Mouse (Mus musculus): ENCODE data around the gene Yju2. TPM values are rescaled to one million over a fixed set of nuclear protein-coding genes. Genes with fewer than 3 reads are reported as not detected.

Gene Yju2
- polyA plus RNA-seq, 1 experiment: 9.5 TPM

GRCm38 (mm10) chr17:55958584-55958886 is 364 bp upstream of the Yju2 start:
- DNase-seq: no peak
- H3K4me1 ChIP-seq (ENCODE audit: control insufficient read depth, insufficient read depth, low read length): peaks cover 2% of the 10 kb centered on the region; the same call in 1 of the 2 replicates
- H3K4me3 ChIP-seq (replicated peaks; ENCODE audit: extremely low read depth, low read depth, low read length): no peak overlapping the region
- 31% methylated on average over 2 of the region's 2 CpGs for WGBS
- no peak for TF ChIP-seq POLR2A (IDR thresholded peaks at IDR 0.05; ENCODE audit: borderline replicate concordance, extremely low read depth, low read depth, low read length)
- no peak for TF ChIP-seq CTCF (IDR thresholded peaks at IDR 0.05; ENCODE audit: insufficient read depth, low read length)

GRCm38 (mm10) chr17:55959946-55960740 is 1.2 kb downstream of the Yju2 start:
- H3K4me3 ChIP-seq (replicated peaks; ENCODE audit: extremely low read depth, low read depth, low read length): no peak overlapping the region
- H3K4me1 ChIP-seq (ENCODE audit: control insufficient read depth, insufficient read depth, low read length): peaks cover 2% of the 10 kb centered on the region; the same call in 1 of the 2 replicates
- 70% methylated on average over 10 of the region's 10 CpGs for WGBS
- TF ChIP-seq CTCF (IDR thresholded peaks at IDR 0.05; ENCODE audit: insufficient read depth, low read length): no peak
- no peak for TF ChIP-seq POLR2A (IDR thresholded peaks at IDR 0.05; ENCODE audit: borderline replicate concordance, extremely low read depth, low read depth, low read length)
- no peak for DNase-seq

- H3K4me1 ChIP-seq (ENCODE audit: control insufficient read depth, insufficient read depth, low read length): peaks cover 2% of the 10 kb centered on the region; the same call in 1 of the 2 replicates
- no peak for DNase-seq
- H3K4me3 ChIP-seq (replicated peaks; ENCODE audit: extremely low read depth, low read depth, low read length): no peak overlapping the region
- TF ChIP-seq POLR2A (IDR thresholded peaks at IDR 0.05; ENCODE audit: borderline replicate concordance, extremely low read depth, low read depth, low read length): no peak
These were observed 1.9 kb downstream of the Yju2 start for GRCm38 (mm10) chr17:55960791-55961190.

GRCm38 (mm10) chr17:55961631-55962030 is 2.7 kb downstream of the Yju2 start:
- DNase-seq: no peak
- Histone ChIP-seq H3K4me3 (replicated peaks; ENCODE audit: extremely low read depth, low read depth, low read length) (no peak overlapping the region), H3K4me1 (ENCODE audit: control insufficient read depth, insufficient read depth, low read length) (peaks cover 2% of the 10 kb centered on the region; the same call in 1 of the 2 replicates)
- no peak for TF ChIP-seq CTCF (IDR thresholded peaks at IDR 0.05; ENCODE audit: insufficient read depth, low read length)
- TF ChIP-seq POLR2A (IDR thresholded peaks at IDR 0.05; ENCODE audit: borderline replicate concordance, extremely low read depth, low read depth, low read length): no peak
- WGBS: 92% methylated on average over 7 of the region's 7 CpGs

GRCm38 (mm10) chr17:55963171-55963570 is 4.3 kb downstream of the Yju2 start:
- Histone ChIP-seq H3K4me3 (replicated peaks; ENCODE audit: extremely low read depth, low read depth, low read length) (no peak overlapping the region), H3K4me1 (ENCODE audit: control insufficient read depth, insufficient read depth, low read length) (peaks cover 2% of the 10 kb centered on the region; the same call in 1 of the 2 replicates)
- DNase-seq: no peak
- TF ChIP-seq CTCF (IDR thresholded peaks at IDR 0.05; ENCODE audit: insufficient read depth, low read length) (no peak), POLR2A (IDR thresholded peaks at IDR 0.05; ENCODE audit: borderline replicate concordance, extremely low read depth, low read depth, low read length) (no peak)
- 63% methylated on average over 14 of the region's 14 CpGs for WGBS

- H3K4me1 ChIP-seq (ENCODE audit: control insufficient read depth, insufficient read depth, low read length): peaks cover 2% of the 10 kb centered on the region; the same call in 1 of the 2 replicates
- DNase-seq: no peak
- no peak overlapping the region for H3K4me3 ChIP-seq (replicated peaks; ENCODE audit: extremely low read depth, low read depth, low read length)
- TF ChIP-seq CTCF (IDR thresholded peaks at IDR 0.05; ENCODE audit: insufficient read depth, low read length): no peak
- TF ChIP-seq POLR2A (IDR thresholded peaks at IDR 0.05; ENCODE audit: borderline replicate concordance, extremely low read depth, low read depth, low read length): no peak
- 95% methylated on average over 10 of the region's 10 CpGs for WGBS
These were observed 5.6 kb downstream of the Yju2 start for GRCm38 (mm10) chr17:55964496-55964895.

GRCm38 (mm10) chr17:55964996-55965395 is 6.1 kb downstream of the Yju2 start:
- 82% methylated on average over 9 of the region's 9 CpGs for WGBS
- no peak overlapping the region for H3K4me3 ChIP-seq (replicated peaks; ENCODE audit: extremely low read depth, low read depth, low read length)
- TF ChIP-seq CTCF (IDR thresholded peaks at IDR 0.05; ENCODE audit: insufficient read depth, low read length): no peak
- no peak for TF ChIP-seq POLR2A (IDR thresholded peaks at IDR 0.05; ENCODE audit: borderline replicate concordance, extremely low read depth, low read depth, low read length)
- DNase-seq: no peak
- H3K4me1 ChIP-seq (ENCODE audit: control insufficient read depth, insufficient read depth, low read length): no peaks in the 10 kb centered on the region; the same call in 1 of the 2 replicates

- no peaks in the 10 kb centered on the region; the same call in 1 of the 2 replicates for H3K4me1 ChIP-seq (ENCODE audit: control insufficient read depth, insufficient read depth, low read length)
- DNase-seq: no peak
- H3K4me3 ChIP-seq (replicated peaks; ENCODE audit: extremely low read depth, low read depth, low read length): no peak overlapping the region
- TF ChIP-seq POLR2A (IDR thresholded peaks at IDR 0.05; ENCODE audit: borderline replicate concordance, extremely low read depth, low read depth, low read length) (no peak), CTCF (IDR thresholded peaks at IDR 0.05; ENCODE audit: insufficient read depth, low read length) (no peak)
- WGBS: 96% methylated on average over 4 of the region's 4 CpGs
These were observed 8.3 kb downstream of the Yju2 start for GRCm38 (mm10) chr17:55967186-55967585.

- no peak overlapping the region for H3K4me3 ChIP-seq (replicated peaks; ENCODE audit: extremely low read depth, low read depth, low read length)
- TF ChIP-seq POLR2A (IDR thresholded peaks at IDR 0.05; ENCODE audit: borderline replicate concordance, extremely low read depth, low read depth, low read length) (no peak), CTCF (IDR thresholded peaks at IDR 0.05; ENCODE audit: insufficient read depth, low read length) (no peak)
- 58% methylated on average over 7 of the region's 7 CpGs for WGBS
- H3K4me1 ChIP-seq (ENCODE audit: control insufficient read depth, insufficient read depth, low read length): no peaks in the 10 kb centered on the region; the same call in 1 of the 2 replicates
- no peak for DNase-seq
These were observed 9.3 kb downstream of the Yju2 start for GRCm38 (mm10) chr17:55968210-55968609.

- WGBS: 45% methylated on average over 14 of the region's 14 CpGs
- Histone ChIP-seq H3K4me3 (replicated peaks; ENCODE audit: extremely low read depth, low read depth, low read length) (no peak overlapping the region), H3K4me1 (ENCODE audit: control insufficient read depth, insufficient read depth, low read length) (no peaks in the 10 kb centered on the region; the same call in 1 of the 2 replicates)
- DNase-seq: no peak
- TF ChIP-seq CTCF (IDR thresholded peaks at IDR 0.05; ENCODE audit: insufficient read depth, low read length) (no peak), POLR2A (IDR thresholded peaks at IDR 0.05; ENCODE audit: borderline replicate concordance, extremely low read depth, low read depth, low read length) (no peak)
These were observed 10.7 kb downstream of the Yju2 start for GRCm38 (mm10) chr17:55969560-55969959.

Data from lung, adult 2 months (tissue).